Mouse (Mus musculus): Measurements from ENCODE around the gene Mcm3. TPM values are rescaled to one million over a fixed set of nuclear protein-coding genes. Genes with fewer than 3 reads are reported as not detected.

Mcm3 gene
- 0.57 TPM for polyA plus RNA-seq (2014; fragmentation: Illumina TruSeq; extraction: RNeasy Lipid Tissue Mini Kit (QIAGEN cat#74804); ENCODE audit: low read depth, low replicate concordance)

DNA sequence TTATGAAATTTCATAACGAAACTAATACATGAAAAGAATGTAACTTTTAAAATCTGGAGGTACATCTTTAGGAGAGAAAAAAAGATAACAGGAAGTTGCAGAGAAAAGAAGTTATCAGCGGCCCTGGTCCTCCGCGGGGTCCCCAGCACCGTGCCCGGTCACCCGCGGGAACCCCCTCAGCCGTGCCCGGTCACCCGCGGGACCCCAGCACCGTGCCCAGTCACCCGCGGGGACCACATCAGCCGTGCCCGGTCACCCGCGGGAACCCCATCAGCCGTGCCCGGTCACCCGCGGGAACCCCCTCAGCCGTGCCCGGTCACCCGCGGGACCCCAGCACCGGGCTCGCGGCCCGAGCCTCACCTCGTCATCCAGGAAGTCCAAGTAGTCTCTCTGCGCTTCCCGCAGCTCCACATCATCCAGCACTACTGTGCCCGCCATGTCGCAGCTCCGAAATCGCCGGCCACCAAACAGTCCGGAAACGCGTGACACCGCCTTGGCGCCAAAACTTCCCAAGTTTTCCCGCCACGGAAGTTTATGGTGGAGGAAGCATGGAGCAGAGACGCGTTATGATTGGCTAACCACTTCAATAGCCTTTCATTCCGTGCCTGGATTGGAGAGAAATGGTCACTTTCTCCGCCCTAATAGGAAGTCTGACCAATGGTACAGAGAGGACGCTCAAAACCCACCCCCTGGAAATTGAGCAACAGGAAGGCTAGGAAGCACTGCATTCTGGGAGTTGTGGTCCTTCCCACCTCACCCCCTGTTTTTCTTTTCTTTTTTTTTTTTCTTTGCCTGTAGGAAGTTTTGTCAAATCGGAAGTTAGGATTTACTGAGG is at the start of gene Mcm3:
Gene Mcm3, minus strand, starts transcription at position 542 of the 835 bp plus-strand sequence.

DNA sequence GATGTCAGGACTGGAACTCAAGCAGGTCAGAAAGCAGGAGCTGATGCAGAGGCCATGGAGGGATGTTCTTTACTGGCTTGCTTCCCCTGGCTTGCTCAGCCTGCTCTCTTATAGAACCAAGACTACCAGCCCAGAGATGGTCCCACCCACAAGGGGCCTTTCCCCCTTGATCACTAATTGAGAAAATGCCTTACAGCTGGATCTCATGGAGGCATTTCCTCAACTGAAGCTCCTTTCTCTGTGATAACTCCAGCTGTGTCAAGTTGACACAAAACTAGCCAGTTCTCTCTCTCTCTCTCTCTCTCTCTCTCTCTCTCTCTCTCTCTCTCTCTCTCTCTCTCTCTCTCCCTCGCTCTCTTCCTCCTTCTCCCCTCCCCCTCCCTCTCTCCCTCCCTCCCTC is 29.6 kb downstream of the Mcm3 start, which contains the start of gene Il17f:
Gene Il17f, minus strand, starts transcription at position 101 of the 400 bp plus-strand sequence.

Other genes with a start within 250 kb of the Mcm3 start
- gene Pkhd1, start 202.2 kb downstream of the Mcm3 start, polyA plus RNA-seq (2014; fragmentation: Illumina TruSeq; extraction: RNeasy Lipid Tissue Mini Kit (QIAGEN cat#74804); ENCODE audit: low read depth, low replicate concordance): 51.9 TPM
- not detected for gene Il17a, start 89.4 kb downstream of the Mcm3 start, polyA plus RNA-seq (2014; fragmentation: Illumina TruSeq; extraction: RNeasy Lipid Tissue Mini Kit (QIAGEN cat#74804); ENCODE audit: low read depth, low replicate concordance)
- gene Il17f, start 29.7 kb downstream of the Mcm3 start, polyA plus RNA-seq (2014; fragmentation: Illumina TruSeq; extraction: RNeasy Lipid Tissue Mini Kit (QIAGEN cat#74804); ENCODE audit: low read depth, low replicate concordance): 3.7 TPM
- gene Paqr8, start 70.3 kb upstream of the Mcm3 start, polyA plus RNA-seq (2014; fragmentation: Illumina TruSeq; extraction: RNeasy Lipid Tissue Mini Kit (QIAGEN cat#74804); ENCODE audit: low read depth, low replicate concordance): 1.4 TPM
- 0.85 TPM for gene Efhc1, start 131.3 kb upstream of the Mcm3 start, polyA plus RNA-seq (2014; fragmentation: Illumina TruSeq; extraction: RNeasy Lipid Tissue Mini Kit (QIAGEN cat#74804); ENCODE audit: low read depth, low replicate concordance)